Mouse (Mus musculus): ENCODE measurements around the gene Wwtr1. TPM values are rescaled to one million over a fixed set of nuclear protein-coding genes. Genes with fewer than 3 reads are reported as not detected.

Wwtr1 gene
- total and polyA plus RNA-seq, 3 experiments = 0.05 TPM; not detected in 2

DNA sequence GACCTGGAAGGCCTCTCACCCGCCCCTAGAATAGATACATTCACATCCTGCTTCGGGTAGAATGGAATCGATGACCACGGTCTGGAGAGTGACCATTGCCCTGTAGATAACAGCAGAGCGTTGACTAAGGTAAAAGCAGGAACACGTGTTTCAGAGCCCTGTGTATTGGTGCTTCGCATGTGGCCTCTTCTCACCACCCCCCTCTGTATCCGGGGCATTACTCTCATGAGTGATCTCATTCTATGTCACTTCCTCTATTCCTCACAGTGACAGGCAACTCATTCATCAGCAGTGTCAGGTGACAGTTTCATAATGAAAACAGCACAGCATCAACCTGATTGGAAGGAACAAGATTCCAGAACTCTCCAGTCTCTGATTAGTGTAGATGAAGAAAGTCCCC lies 140.3 kb downstream of the Wwtr1 start:
- no peak for DNase-seq (ENCODE audit: low spot score)

DNA sequence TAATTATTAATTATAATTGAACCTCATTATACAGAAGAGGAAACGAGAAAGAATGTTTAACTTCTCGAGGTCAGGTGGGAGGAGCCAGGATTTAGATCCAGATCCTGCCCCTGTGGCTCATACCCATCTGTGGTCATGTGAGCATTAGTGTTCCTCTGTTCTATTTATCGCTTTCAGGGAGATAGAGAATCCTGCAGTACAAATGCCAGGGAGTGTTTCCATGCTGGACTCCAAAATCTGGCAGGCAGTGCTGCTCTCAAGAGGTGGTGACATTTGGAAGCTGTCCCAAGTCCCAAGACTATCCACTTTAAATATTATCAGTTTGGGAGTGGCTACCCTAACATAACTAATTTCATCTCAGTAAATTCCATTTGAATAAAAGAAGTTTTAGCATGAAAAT lies 144.0 kb downstream of the Wwtr1 start:
- no peak for ATAC-seq (ENCODE audit: extremely low read depth, insufficient number of reproducible peaks, low FRiP score, poor library complexity, severe bottlenecking)
- TF ChIP-seq GATA2 (IDR thresholded peaks at IDR 0.05; ENCODE audit: borderline replicate concordance, low read depth, low read length) = no peak
- TF ChIP-seq CTCF (IDR thresholded peaks at IDR 0.05; ENCODE audit: low read depth, low read length) = no peak
- no peak for TF ChIP-seq GATA1 (IDR thresholded peaks at IDR 0.05; ENCODE audit: borderline replicate concordance, low read length)
- no peak for TF ChIP-seq POLR2AphosphoS5 (IDR thresholded peaks at IDR 0.05; ENCODE audit: insufficient replicate concordance, low read depth, low read length)
- no peak for TF ChIP-seq TAL1 (conservative IDR thresholded peaks at IDR 0.05; ENCODE audit: low read depth, low read length)

More for the DNA sequence above, 140.3 kb downstream of the Wwtr1 start:
- H3K27me3 ChIP-seq (ENCODE audit: insufficient read depth, low read length) = no peaks in the 10 kb centered on the region
- no peak for ATAC-seq (ENCODE audit: extremely low read depth, insufficient number of reproducible peaks, low FRiP score, poor library complexity, severe bottlenecking)
- H3K4me1 ChIP-seq (ENCODE audit: insufficient read depth, low read depth, low read length) = no peaks in the 10 kb centered on the region
- H3K36me3 ChIP-seq (replicated peaks) = no peaks in the 10 kb centered on the region
- TF ChIP-seq POLR2AphosphoS5 (IDR thresholded peaks at IDR 0.05; ENCODE audit: insufficient replicate concordance, low read depth, low read length) = no peak
- TF ChIP-seq GATA1 (IDR thresholded peaks at IDR 0.05; ENCODE audit: borderline replicate concordance, low read length) = no peak
- no peak overlapping the region for H3K4me3 ChIP-seq (ENCODE audit: low read depth, low read length)
- H3K9me3 ChIP-seq (replicated peaks) = peaks cover 15% of the 10 kb centered on the region

DNA sequence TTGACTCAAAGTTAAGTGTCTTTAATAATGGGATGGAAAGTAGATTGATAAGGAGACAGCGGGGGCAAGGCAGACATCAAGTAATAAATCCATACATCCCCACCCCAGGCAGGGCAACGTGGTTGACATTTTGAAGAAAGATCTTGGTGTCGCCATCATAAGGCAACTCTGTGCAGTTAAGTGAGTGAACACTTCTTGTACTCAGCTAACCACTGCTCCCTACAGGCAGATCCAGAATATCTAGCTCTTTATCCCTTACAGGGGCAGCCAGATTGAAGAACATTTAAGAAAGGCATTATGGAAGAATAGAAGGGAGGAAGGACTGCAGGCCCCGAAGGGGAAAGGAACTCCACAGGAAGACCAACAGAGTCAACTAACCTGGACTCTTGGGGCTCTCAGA lies 146.2 kb downstream of the Wwtr1 start:
- TF ChIP-seq GATA1 (IDR thresholded peaks at IDR 0.05; ENCODE audit: borderline replicate concordance, low read length) (no peak), POLR2AphosphoS5 (IDR thresholded peaks at IDR 0.05; ENCODE audit: insufficient replicate concordance, low read depth, low read length) (no peak), TAL1 (conservative IDR thresholded peaks at IDR 0.05; ENCODE audit: low read depth, low read length) (no peak), CTCF (IDR thresholded peaks at IDR 0.05; ENCODE audit: low read depth, low read length) (no peak), GATA2 (IDR thresholded peaks at IDR 0.05; ENCODE audit: borderline replicate concordance, low read depth, low read length) (no peak)
- no peak for ATAC-seq (ENCODE audit: extremely low read depth, insufficient number of reproducible peaks, low FRiP score, poor library complexity, severe bottlenecking)
- H3K27me3 ChIP-seq (ENCODE audit: insufficient read depth, low read length) = no peaks in the 10 kb centered on the region
- no peaks in the 10 kb centered on the region for H3K36me3 ChIP-seq (replicated peaks)
- DNase-seq (ENCODE audit: low spot score) = no peak
- no peak overlapping the region for H3K4me3 ChIP-seq (ENCODE audit: low read depth, low read length)
- peaks cover 15% of the 10 kb centered on the region for H3K9me3 ChIP-seq (replicated peaks)
- no peaks in the 10 kb centered on the region for H3K4me1 ChIP-seq (ENCODE audit: insufficient read depth, low read depth, low read length)

More for the DNA sequence above, 144.0 kb downstream of the Wwtr1 start:
- no peak for DNase-seq (ENCODE audit: low spot score)
- Histone ChIP-seq H3K4me1 (ENCODE audit: insufficient read depth, low read depth, low read length) (no peaks in the 10 kb centered on the region), H3K36me3 (replicated peaks) (no peaks in the 10 kb centered on the region), H3K27me3 (ENCODE audit: insufficient read depth, low read length) (no peaks in the 10 kb centered on the region), H3K4me3 (ENCODE audit: low read depth, low read length) (no peak overlapping the region), H3K9me3 (replicated peaks) (peaks cover 10% of the 10 kb centered on the region)

DNA sequence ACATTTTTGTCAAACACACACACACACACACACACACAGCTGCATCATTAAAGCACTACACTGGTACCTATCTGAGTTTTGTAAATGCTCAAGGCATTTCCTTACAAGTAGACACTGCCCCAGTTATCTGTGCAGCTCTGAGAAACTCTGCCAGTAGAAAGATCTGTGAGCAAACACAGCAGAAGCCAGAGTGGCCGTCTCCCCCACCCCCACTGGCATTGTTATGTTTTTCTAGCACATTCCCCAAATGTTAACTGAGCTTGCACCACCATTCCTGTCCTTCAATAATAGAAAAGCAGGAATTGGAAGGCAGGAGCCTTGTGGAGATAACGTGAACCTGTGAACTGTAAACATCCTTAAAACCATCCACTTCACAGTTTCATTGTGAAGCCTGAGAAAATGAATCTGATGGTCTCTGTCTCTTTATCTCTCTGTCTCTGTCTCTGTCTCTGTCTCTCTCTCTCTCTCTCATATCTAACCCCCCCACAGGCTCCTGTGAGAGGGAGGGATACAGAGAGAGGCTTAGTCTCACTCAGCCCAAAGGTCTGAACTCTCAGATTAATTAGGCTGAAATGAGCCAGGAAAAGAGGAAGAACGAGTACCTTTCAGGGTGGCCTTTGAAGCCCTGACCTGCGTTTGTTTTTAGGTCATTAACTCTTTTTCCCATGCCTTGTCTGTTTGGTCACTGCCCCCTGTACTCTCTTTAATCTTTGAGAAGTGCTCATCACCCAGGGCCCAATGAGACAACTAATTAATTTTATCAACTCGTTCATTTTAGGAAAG lies 146.8 kb downstream of the Wwtr1 start:
- H3K4me3 ChIP-seq (ENCODE audit: low read depth, low read length) = no peak overlapping the region

DNA sequence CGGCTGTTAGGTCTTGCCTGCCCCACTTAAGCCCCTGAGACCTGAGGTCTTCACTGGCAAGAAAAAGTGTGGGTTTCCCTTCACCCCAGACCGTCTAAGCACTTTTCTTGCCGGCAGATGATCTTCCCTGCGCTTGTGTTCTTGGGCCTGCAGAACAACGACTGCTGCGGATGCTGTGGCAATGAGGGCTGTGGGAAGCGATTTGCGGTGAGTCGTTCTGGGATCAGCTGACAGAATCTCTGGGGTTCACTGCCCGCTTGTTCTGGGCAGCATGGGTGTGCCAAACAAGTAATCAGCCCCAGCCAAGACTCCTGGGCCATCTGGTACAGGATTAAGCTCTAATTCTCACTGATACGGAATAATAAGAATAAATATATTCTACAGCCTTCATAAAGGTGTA lies 149.4 kb downstream of the Wwtr1 start:
- H3K4me1 ChIP-seq (ENCODE audit: insufficient read depth, low read depth, low read length) = no peaks in the 10 kb centered on the region
- H3K9me3 ChIP-seq (replicated peaks) = peaks cover 17% of the 10 kb centered on the region
- TF ChIP-seq POLR2AphosphoS5 (IDR thresholded peaks at IDR 0.05; ENCODE audit: insufficient replicate concordance, low read depth, low read length) (no peak), GATA1 (IDR thresholded peaks at IDR 0.05; ENCODE audit: borderline replicate concordance, low read length) (no peak), GATA2 (IDR thresholded peaks at IDR 0.05; ENCODE audit: borderline replicate concordance, low read depth, low read length) (no peak), CTCF (IDR thresholded peaks at IDR 0.05; ENCODE audit: low read depth, low read length) (no peak), TAL1 (conservative IDR thresholded peaks at IDR 0.05; ENCODE audit: low read depth, low read length) (no peak)
- no peaks in the 10 kb centered on the region for H3K36me3 ChIP-seq (replicated peaks)
- DNase-seq (ENCODE audit: low spot score) = no peak
- no peaks in the 10 kb centered on the region for H3K27me3 ChIP-seq (ENCODE audit: insufficient read depth, low read length)
- no peak overlapping the region for H3K4me3 ChIP-seq (ENCODE audit: low read depth, low read length)
- no peak for ATAC-seq (ENCODE audit: extremely low read depth, insufficient number of reproducible peaks, low FRiP score, poor library complexity, severe bottlenecking)

More for the DNA sequence above, 146.8 kb downstream of the Wwtr1 start:
- Histone ChIP-seq H3K4me1 (ENCODE audit: insufficient read depth, low read depth, low read length) (no peaks in the 10 kb centered on the region), H3K36me3 (replicated peaks) (no peaks in the 10 kb centered on the region), H3K9me3 (replicated peaks) (peaks cover 17% of the 10 kb centered on the region), H3K27me3 (ENCODE audit: insufficient read depth, low read length) (no peaks in the 10 kb centered on the region)
- TF ChIP-seq CTCF (IDR thresholded peaks at IDR 0.05; ENCODE audit: low read depth, low read length) (no peak), GATA2 (IDR thresholded peaks at IDR 0.05; ENCODE audit: borderline replicate concordance, low read depth, low read length) (no peak), TAL1 (conservative IDR thresholded peaks at IDR 0.05; ENCODE audit: low read depth, low read length) (no peak), POLR2AphosphoS5 (IDR thresholded peaks at IDR 0.05; ENCODE audit: insufficient replicate concordance, low read depth, low read length) (no peak), GATA1 (IDR thresholded peaks at IDR 0.05; ENCODE audit: borderline replicate concordance, low read length) (no peak)
- no peak for DNase-seq (ENCODE audit: low spot score)
- no peak for ATAC-seq (ENCODE audit: extremely low read depth, insufficient number of reproducible peaks, low FRiP score, poor library complexity, severe bottlenecking)

DNA sequence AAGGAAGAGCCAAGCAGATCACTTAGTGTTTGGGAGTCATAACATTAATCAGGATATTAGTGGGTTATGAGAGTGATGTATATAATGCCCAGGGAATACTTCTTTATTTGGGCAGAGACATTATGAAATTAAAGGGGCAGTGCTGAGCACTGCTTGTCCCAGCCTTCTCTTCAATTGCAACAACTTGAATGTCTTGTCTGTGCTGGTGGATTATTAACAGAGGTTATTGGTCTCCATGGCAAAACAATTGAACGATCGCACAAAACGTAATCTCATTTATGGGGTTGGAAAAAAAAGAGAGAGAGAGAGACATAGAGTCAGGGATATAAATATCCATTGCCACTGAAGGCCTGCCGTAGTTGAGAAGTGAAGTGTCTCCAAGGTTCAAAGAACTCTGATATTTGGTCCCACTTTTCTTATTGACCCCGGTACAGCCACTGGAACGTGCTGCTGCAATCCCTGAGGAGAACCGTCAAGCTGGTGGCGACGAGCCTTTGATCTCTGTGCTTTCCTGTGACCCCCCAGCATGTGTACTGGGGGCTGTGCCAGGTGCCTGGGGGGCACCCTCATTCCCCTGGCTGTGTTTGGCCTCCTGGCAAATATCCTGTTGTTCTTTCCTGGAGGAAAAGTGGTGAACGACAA lies 150.5 kb downstream of the Wwtr1 start, which contains the start of gene Tm4sf4:
Gene Tm4sf4 (plus strand): TSS at position 226 of the 642 bp plus-strand sequence.
- no peaks in the 10 kb centered on the region for H3K36me3 ChIP-seq (replicated peaks)
- H3K27me3 ChIP-seq (ENCODE audit: insufficient read depth, low read length) = no peaks in the 10 kb centered on the region
- H3K4me1 ChIP-seq (ENCODE audit: insufficient read depth, low read depth, low read length) = no peaks in the 10 kb centered on the region
- ATAC-seq (ENCODE audit: extremely low read depth, insufficient number of reproducible peaks, low FRiP score, poor library complexity, severe bottlenecking) = no peak
- TF ChIP-seq TAL1 (conservative IDR thresholded peaks at IDR 0.05; ENCODE audit: low read depth, low read length) (no peak), GATA1 (IDR thresholded peaks at IDR 0.05; ENCODE audit: borderline replicate concordance, low read length) (no peak), POLR2AphosphoS5 (IDR thresholded peaks at IDR 0.05; ENCODE audit: insufficient replicate concordance, low read depth, low read length) (no peak), CTCF (IDR thresholded peaks at IDR 0.05; ENCODE audit: low read depth, low read length) (no peak), GATA2 (IDR thresholded peaks at IDR 0.05; ENCODE audit: borderline replicate concordance, low read depth, low read length) (no peak)
- H3K4me3 ChIP-seq (ENCODE audit: low read depth, low read length) = no peak within 1 kb of the TSS
- H3K9me3 ChIP-seq (replicated peaks) = peaks cover 17% of the 10 kb centered on the region
- no peak for DNase-seq (ENCODE audit: low spot score)
